Mouse (Mus musculus) embryonic fibroblast, embryonic 13.5 days (primary cell): ENCODE results near the gene Gm4450.

Experiments used
- CTCF ChIP-seq: IDR thresholded peaks from 2 replicates; pipeline ENCODE4 v1.5.1; 2011; ENCODE audit warnings: mild to moderate bottlenecking, control low read depth, low read length, moderate library complexity, borderline replicate concordance; ENCODE audit not compliant: insufficient read depth
- POLR2A ChIP-seq: IDR thresholded peaks from 2 replicates; pipeline ENCODE4 v1.6.1; 2011; ENCODE audit warnings: low read depth, mild to moderate bottlenecking, control low read depth, low read length, moderate library complexity

DNA sequence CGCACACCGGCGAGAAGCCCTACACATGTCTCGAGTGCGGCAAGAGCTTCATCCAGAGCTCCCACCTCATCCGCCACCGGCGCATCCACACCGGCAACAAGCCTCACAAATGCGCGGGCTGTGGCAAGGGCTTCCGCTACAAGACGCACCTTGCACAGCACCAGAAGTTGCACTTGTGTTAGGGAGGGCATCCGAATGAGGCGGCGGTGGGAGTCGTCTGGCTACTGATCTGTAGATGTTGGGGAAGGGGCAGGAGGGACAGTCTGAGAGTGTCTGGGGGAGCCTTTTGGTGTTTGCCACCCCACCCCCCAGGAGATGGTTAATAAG is 28.5 kb downstream of the Gm4450 start:
- TF ChIP-seq POLR2A (no peak), CTCF (no peak)
